Mouse (Mus musculus): ENCODE measurements around the gene Ifit1bl1.
"Not testable (repeated sequence)": the region's sequence is repeated elsewhere in the genome, so short reads cannot be mapped to it uniquely, and the experiment has no call there.

Ifit1bl1 gene

DNA sequence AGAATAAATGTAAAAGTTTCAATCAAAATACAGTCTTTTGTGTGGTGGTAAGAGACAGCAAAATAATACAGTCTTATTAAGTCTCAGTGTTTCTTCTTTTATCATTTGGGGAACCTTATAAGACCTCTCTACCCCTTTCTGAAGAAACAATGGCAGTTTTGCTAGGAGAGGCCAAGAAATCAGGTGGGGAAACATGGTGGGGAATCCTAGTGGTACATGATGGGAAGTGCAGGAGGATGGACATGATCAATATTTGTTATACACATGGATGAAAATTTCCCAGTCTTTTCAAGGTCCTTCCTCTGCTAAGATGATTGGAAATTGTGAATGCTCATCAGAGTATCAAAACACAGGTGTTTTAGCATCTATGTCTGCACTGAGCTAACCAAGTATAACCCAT is 12.8 kb downstream of the Ifit1bl1 start:
- DNase-seq (ENCODE audit: low spot score in 2 of 2), result no peak

DNA sequence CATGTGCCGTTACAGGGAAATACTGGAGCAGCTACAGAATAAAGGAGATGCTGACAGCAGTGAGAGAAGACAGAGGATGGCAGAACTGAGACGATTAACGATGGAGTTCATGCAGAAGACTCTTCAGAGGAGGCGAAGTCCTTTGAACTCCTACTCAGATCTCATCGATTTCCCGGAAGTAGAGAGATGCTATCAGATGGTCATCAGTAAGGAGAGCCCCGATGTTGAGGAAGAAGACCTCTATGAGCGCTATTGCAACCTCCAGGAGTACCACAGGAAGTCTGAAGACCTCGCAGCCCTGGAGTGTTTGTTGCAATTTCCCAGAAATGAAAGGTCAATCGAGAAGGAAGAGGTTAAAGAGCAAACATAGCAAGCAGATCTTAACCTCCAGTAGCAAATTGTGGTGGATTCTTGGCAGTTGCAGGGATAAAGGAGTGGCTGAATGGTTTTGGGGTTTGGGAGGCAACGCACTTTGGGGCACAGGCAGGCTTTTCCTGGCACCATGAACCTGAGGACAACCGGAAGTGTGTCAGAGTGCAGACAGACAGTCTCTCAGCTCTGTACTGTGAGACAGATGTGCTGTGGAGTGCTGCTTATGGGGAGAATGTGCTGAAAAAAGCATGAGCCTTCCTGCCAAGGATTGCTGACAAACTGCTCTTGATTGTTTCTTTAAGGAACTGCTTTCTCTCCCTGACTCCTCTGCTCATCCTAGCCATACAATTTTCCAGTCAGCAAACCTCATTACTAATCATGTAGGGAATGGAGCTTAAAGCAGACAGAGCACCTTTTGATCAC is 13.7 kb downstream of the Ifit1bl1 start:
- DNase-seq (ENCODE audit: low spot score in 2 of 2), result not testable (repeated sequence)

DNA sequence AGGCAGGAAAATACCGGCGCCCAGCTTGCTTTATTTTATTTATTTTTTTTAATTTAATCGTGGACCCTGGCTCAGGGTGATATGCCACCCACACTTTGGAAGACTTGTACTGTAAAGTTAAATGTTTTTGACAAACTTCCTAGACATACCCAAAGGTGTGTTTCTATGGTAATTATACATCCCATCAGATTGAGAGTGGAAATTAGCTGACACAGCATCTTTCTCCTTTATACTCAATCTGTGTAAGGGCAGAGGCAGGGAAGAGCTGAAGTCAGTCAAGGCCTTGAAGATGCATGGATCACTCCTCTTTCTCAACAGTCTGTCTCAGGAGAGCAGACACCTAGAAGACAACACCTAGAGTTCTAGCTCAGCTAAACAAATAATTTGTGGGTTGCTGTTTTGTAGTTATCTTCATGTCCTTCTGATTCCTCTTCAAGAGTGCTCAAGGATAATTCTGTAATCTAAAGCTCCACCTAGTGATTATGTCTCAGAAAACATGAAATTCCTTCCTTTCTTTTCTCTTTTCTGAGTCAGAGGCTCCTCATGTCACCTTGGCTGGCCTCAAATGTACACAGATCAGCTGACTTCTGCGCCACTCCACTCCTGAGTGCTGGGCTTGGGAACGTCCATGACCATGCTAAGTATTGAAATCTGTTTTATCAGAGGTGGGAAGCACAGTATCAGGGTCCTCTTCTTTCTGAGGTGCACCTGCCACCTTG is 15.9 kb downstream of the Ifit1bl1 start:
- DNase-seq (ENCODE audit: low spot score in 2 of 2), result not testable (repeated sequence)

DNA sequence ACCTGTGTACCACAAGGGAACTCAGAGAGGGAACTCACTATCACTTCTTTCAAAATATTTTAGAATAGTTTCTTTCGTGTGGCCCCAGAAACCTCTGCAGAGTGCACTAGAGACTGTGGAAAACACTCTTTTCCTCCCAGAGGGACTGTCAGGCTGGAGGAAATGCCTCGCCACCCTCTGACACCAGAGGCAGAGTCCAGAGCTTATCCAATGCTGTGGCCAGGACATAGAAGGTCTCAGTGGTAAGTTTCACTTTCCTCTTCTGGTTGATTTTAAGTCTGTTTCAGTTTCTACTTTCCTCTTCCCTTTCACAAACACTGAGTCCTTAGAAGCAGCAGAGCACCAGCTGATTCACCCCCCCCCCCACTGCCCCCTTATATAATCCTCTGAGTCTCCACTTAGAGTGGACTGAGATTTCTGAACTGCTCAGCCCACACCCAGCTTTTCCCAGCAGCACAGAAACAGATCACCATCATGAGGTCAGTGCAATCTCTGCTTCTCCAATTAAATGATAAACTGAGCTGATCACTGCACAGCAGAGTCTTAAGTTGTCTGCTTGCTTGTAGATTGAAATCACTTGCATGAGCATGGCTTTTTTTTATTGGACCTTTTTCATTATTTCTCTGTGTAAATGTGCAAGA is 18.5 kb downstream of the Ifit1bl1 start, which contains the start of gene Ifit3:
Gene Ifit3 (plus strand): TSS at position 406 of the 641 bp plus-strand sequence.
- not testable (repeated sequence) for DNase-seq (ENCODE audit: low spot score in 2 of 2)

DNA sequence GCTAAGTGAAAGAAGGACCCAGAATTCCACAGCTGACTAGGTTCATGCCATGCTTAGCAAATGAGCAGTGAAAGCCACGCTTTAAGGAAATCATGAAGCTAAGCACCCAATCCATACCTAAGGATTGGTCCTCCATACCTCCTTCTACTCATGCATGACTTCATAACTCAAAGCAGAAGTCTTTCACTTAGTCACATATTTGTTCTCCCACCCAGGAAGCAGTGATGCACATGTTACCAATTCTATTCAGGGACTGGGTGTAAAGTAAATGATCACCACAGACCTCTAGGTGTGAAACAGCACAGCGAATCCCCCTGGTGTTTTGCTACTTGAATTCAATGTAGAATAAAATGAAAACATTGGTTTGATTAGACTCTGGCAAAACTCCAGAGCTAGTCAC is 19.1 kb downstream of the Ifit1bl1 start:
- not testable (repeated sequence) for DNase-seq (ENCODE audit: low spot score in 2 of 2)

DNA sequence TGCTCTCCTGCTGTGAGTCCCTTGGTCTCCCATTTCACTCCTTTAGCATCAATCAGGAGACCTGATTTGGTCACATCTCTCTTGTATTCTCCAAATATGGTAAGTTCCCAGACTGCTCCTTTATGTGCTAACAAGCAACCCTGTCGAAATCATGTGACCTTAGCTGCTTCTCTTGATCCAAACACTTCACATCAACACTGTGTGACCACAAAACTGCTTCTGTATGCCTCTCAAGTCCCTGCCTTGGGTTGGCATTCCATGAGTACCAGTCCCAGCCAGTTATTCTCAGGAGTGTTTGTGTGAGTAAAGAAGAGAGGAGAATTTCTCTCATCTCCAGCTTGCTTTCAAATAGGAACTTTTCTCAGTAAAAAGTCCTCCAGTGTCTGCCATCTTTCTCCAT is 24.6 kb downstream of the Ifit1bl1 start:
- no peak for DNase-seq (ENCODE audit: low spot score in 2 of 2)

DNA sequence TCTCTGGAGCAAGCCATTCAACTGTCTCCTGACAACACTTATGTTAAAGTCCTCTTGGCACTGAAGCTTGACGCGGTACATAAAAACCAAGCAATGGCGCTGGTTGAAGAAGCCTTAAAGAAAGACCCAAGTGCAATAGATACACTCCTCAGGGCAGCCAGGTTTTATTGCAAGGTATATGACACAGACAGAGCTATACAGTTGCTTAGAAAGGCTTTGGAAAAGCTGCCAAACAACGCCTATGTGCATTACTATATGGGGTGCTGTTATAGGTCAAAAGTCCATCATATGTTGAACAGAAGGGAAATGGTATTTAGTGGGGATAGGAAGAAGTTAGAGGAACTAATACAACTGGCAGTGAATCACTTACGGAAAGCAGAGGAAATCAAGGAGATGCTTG is 28.1 kb downstream of the Ifit1bl1 start:
- no peak for DNase-seq (ENCODE audit: low spot score in 2 of 2)

DNA sequence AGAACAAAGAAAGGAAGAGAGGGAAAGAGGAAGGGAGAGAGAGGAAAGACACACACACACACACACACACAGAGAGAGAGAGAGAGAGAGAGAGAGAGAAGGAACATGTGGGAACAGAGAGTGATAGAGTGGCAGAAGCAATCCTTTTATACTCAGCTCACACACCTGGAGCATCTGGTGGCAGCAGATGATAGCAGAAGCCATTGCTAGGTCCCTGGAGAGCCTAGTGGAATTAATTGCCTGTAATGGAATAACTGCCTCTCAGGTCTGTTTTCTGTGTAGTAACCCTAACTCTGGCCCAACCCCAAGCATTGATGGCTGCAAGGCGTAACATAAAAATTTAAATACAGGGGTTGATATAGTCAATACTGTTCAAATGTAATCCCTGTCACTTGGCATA is 30.7 kb downstream of the Ifit1bl1 start:
- no peak for DNase-seq (ENCODE audit: low spot score in 2 of 2)

DNA sequence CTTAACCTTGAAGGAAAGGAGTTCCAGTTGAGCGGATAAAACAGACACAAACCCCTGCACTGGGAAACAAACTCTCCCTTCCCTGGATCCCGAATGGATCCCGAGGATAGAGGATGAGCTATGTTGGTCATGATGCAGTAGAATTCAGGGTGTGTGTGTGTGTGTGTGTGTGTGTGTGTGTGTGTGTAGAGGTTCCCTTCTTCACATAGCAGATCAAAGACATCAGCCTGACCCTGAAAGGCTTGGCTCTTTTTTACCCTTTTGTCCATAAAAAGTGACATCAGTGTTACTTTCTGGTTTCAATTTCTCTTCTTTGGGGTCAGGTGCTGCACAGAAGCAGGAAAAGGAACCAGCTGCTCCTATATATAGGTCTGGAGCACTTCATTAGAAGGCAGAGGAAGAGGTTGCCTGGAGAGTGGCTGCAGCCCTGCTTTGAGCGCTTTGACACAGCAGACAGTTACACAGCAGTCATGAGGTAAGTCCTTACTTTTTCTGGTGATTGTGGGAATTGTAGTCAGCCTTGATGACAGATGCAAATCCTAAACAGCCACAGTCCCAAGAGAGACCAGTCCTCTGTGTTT is 31.8 kb downstream of the Ifit1bl1 start:
- no peak for DNase-seq (ENCODE audit: low spot score in 2 of 2)

DNA sequence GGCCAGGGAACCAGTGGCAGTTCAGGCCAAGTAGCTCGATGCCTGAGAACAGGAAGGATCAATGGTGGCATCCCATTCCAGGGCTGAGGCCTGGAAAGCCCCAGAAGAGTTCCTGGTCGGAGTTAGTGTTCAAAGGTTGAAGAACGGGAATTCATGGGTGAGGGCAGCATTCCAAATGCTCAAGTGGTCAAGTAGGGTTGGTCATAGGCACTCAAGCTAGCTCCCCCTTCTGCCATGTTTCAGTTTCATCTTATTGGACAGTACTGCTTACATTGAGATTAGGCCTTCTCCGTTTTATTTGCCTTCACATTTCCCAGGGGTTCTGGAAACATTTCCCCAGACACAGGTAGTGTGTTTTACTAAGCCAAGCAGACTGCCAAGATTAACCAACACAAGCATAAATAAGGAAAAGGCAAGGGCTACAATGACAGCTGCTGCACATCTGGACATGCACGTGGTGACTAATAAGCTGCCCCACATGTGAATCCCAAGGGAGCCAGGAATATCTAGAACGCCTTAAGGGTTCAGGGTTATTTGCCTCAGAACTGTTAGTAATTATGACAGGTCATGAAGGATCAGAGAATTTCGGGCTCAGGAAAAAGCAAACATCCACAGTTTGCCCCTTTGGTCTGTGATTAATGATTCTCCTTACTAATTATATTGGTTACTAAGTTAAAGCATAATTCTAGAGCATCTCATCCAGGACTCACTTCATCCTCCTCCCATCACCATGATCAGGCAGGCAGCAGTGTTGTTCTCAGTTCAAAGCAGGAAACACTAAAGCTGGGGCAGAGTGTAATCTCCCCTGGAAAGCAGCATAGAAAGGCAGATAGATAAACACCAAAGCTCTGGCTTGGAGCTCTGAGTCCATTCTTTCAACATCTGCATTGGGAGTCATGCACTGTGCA is 32.5 kb downstream of the Ifit1bl1 start:
- DNase-seq (ENCODE audit: low spot score in 2 of 2), result no peak

DNA sequence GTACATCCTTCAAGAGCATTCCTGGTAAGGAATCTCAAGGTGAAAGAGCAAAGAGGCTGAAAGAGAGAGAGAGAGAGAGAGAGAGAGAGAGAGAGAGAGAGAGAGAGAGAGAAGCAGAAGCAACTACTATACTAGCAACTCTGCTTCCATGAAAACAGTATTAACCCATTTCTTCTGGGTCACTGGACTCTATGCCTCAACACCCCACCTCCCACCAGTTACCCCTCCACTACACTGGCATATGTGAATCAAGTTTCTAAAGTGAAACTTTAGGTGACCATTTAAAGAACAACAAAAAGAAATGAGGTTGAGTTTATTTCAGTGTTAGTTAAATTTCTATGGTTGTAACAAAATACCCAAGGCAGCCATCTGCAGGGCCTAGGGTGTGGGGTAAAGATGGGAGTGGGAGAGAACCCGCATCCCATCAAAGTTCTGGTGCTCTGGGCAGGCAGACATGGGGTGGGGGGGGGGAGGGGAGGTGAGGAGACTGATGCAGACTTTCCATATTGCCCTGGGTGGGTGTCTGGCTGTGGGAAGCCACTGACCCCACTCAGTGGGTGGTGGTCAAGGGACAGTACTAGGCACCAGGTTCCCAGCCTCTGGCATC is 35.5 kb downstream of the Ifit1bl1 start:
- DNase-seq (ENCODE audit: low spot score in 2 of 2), result no peak

DNA sequence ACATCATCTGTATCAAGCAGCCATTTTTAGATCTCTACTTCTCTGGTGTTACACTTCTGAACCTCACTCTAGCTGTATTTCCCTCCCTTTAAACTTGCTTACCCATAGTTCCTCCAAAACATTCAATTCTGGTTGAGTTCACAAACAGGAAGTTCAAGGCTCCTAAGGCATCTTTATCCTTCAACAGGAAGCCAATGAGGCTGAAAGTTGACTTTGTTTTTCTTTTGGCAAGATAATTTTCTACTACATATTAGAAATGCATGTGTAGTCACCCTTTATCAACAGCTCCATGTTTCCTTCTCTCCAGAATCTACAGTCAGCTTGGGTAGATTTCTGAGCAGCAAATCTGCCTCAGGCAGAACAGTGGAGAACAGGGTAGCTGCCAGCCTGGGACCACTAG is 39.2 kb downstream of the Ifit1bl1 start:
- DNase-seq (ENCODE audit: low spot score in 2 of 2), result no peak

DNA sequence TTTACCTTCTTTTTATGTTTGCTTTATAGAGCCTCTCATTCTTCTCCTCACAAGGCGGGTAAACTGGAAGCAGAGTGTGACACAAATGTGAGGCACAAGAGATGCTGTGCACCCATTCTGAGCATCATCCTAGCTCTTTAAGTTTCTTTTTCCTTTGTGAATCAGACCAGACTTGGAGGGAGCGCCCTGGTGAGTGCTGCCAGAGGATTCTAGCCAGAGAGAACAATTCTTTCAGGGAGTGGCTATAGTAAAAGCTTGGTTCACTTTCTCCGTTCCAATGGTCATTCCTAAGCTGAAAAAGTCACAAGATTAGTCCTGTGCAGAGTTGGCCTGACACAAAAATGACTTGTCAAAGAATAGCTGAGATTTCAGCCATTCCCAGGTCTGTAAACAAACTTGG is 45.1 kb downstream of the Ifit1bl1 start:
- no peak for DNase-seq (ENCODE audit: low spot score in 2 of 2)

DNA sequence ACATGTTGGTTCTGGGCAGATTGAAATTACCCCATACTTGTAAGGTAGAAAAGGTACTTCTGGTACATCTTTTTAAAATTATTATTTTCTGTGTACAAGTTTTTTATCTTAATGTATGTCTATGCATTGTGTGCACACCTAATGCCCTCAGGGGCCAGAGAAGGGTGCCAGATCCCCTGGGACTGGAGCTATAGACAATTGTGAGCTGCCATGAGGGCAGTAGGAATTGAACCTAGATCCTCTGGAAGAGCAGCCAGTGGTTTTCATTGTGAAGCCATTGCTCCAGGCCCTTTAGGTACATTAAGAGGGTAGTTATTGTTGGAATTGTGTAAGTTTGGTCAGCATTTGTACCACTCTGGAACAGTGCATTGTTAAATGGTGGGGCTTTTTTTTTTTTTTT is 47.7 kb downstream of the Ifit1bl1 start:
- DNase-seq (ENCODE audit: low spot score in 2 of 2), result no peak

DNA sequence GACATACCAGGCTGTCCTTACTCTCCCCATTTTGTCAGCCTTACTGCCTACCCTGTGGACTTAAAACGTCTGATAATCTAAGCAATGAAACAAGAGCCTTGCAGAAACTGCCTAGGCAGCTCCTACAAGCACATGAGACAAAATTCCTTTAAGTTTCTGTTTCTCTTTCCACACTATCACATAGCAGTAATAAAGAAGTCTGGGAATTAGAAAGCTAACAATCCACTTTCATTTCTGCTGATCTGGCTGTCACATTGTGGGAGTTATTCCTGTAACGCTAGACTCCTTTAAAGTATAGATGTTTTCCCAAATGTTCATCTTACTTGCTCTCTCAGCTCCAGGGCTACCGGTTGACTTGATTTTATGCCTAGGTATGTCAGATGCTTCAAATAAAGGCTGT is 48.2 kb downstream of the Ifit1bl1 start:
- DNase-seq (ENCODE audit: low spot score in 2 of 2), result no peak

DNA sequence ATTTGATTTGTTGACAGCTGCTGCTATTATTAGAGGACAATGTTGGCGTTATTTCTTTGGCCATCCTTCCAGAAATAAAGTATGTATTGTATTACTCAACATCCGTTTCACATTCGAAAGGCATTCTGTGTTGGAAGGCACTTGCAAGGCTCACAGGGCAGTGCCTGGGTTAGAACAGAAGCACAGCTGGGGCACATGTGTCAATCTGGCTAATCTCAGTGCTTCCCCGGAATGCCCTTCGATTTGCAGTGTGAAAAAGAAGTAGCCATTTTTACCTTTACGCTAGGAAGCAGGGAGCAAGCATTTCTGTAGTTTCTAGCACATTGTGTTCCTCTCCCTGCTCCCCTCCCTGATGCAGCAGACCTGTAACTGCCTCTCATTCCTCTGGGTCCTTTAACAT is 48.7 kb downstream of the Ifit1bl1 start:
- no peak for DNase-seq (ENCODE audit: low spot score in 2 of 2)

DNA sequence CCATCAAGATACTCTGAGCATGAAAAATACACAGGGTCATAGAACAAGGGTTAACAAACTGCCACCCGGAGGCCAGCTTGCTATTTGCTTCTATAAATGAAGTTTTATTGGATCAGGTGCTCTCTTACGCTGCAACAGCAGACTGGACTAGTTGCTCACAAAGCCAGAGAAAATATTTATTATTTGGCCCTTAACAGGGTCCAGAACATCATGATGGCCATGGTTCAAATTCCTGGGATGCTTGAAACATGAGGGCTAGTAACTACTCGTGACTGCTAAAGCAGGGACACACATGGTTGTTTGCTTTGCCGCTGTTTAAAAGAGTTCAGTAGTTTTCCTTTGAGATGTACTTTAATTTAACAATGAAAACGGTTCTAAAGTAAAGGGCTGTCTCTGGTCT is 49.8 kb downstream of the Ifit1bl1 start:
- DNase-seq (ENCODE audit: low spot score in 2 of 2), result no peak

DNA sequence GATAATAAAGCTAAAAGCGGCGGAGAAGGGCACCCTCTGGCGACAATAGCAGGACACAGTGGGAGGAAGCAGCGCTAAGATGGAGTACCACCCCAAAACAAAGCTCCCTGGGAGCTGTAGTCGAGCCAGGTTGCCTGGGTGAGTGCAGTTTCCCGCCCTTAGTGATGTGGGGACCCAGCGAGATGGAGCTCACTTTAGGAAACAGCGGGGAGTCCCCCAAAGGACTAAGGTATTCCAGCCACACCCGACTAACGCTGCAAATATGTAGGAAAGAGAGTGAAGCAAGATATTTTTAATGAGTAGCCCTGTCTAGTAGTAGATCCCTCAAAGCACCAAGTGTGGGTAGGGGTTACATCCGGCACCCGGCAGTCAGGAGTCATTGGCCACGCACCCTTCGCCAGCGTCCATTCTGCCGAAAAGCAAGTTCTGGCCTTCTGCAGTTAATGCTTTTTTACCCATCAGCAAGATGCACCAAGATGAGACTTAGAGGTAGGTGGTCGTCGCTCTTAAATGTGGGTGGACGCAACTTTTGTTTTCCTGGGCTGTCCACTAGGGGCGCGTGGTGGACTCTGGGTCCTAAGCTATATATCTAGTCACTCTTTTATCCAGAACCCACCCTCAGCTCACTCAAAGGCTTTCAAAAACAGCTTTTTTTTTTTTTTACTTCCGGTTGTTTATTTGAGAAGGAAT is 51.1 kb downstream of the Ifit1bl1 start, which contains the start of gene Ifit2:
Gene Ifit2 (plus strand): TSS at position 161 of the 690 bp plus-strand sequence.
- peak; percentile 51 to 60 for DNase-seq (ENCODE audit: low spot score in 2 of 2)

DNA sequence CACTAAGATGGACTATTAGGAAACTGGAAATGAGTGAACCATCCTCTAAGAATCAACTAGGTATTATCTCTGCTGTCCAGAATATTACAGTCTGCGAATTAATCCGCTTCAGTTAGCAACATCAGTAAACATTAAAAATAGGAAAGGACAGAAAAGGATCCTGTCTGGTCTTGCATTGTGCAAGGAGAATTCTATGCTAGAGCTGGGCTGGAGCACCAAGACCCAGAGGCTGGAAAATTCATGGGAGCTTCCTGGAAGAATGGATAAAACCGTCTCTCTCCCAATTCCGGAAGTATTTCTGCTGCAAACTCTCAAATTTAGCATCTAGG is 51.6 kb downstream of the Ifit1bl1 start:
- DNase-seq (ENCODE audit: low spot score in 2 of 2), result no peak

DNA sequence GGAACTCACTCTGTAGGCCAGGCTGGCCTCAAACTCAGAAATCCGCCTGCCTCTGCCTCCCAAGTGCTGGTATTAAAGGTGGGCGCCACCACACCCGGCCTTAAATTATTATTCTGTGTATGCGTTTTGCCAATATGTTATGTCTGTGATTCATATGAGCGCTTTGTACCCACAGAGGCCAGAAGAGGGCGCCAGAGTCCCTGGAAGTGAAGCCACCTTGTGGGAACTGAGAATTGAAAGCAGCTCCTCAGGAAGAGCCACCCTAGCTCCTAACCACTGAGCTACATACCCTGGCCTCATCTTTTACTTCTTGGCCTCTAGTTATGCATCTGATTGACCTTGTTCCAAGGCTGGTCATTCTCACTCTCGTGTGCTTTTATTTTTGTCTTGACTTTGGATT is 53.8 kb downstream of the Ifit1bl1 start:
- DNase-seq (ENCODE audit: low spot score in 2 of 2), result peak; percentile 42 to 69
